Mouse (Mus musculus) ES-E14 (cell line): ENCODE results near the gene Kcnj14. TPM values are rescaled to one million over a fixed set of nuclear protein-coding genes. Genes with fewer than 3 reads are reported as not detected.

Experiments
- DNase-seq: peaks from one replicate; pipeline ENCODE4 v3.0.0-alpha.2; 2013; ENCODE audit warnings: low read depth, low spot score
- H3K27ac ChIP-seq: 2 replicates; pipeline ENCODE4 v1.5.1; 2012; ENCODE audit warnings: low read depth, mild to moderate bottlenecking, low read length, moderate library complexity, mixed read lengths; ENCODE audit not compliant: poor library complexity, insufficient read depth, severe bottlenecking
- H3K36me3 ChIP-seq: 2 replicates; pipeline ENCODE4 v1.6.1; 2012; ENCODE audit warnings: mild to moderate bottlenecking, low read length, moderate library complexity, mixed read lengths; ENCODE audit not compliant: control insufficient read depth, poor library complexity, insufficient read depth, severe bottlenecking
- H3K4me1 ChIP-seq, 2 experiments: fragments of 150-350 bp in 1 of 2; sonication (generic) in 1 of 2; 2 replicates each; pipeline ENCODE4 v1.6.1; 2012; ENCODE audit warnings: low read length in 2 of 2, mild to moderate bottlenecking in 1 of 2, mixed read lengths in 1 of 2; ENCODE audit not compliant: control insufficient read depth in 2 of 2, insufficient read depth in 2 of 2, poor library complexity in 1 of 2
- H3K4me3 ChIP-seq, 2 experiments: fragments of 150-350 bp in 1 of 2; sonication (generic) in 1 of 2; 2 replicates each; pipeline ENCODE4 v1.5.1; 2012; ENCODE audit warnings: low read length in 2 of 2, low read depth in 1 of 2, mild to moderate bottlenecking in 1 of 2, mixed read lengths in 1 of 2; ENCODE audit not compliant: insufficient read depth in 1 of 2, poor library complexity in 1 of 2, severe bottlenecking in 1 of 2
- H3K9ac ChIP-seq: 2 replicates; pipeline ENCODE4 v1.6.1; 2012; ENCODE audit warnings: low read depth, mild to moderate bottlenecking, low read length, mixed read lengths; ENCODE audit not compliant: poor library complexity, insufficient read depth, severe bottlenecking
- H3K9me3 ChIP-seq: fragments of 150-350 bp; sonication (generic); 2 replicates; pipeline ENCODE4 v1.6.1; 2012; ENCODE audit warnings: low read depth, mild to moderate bottlenecking, low read length; ENCODE audit not compliant: control insufficient read depth, insufficient read depth
- CHD2 ChIP-seq: IDR thresholded peaks from 2 replicates; pipeline ENCODE4 v1.6.1; 2014; ENCODE audit warnings: mild to moderate bottlenecking, low read depth, low read length, inconsistent platforms
- HCFC1 ChIP-seq: IDR thresholded peaks from 2 replicates; pipeline ENCODE4 v1.6.1; 2012; ENCODE audit warnings: low read length, inconsistent platforms, borderline replicate concordance; ENCODE audit not compliant: insufficient read depth
- MAFK ChIP-seq: IDR thresholded peaks from 2 replicates; pipeline ENCODE4 v1.6.1; 2014; ENCODE audit warnings: mild to moderate bottlenecking, low read depth, low read length, inconsistent platforms; ENCODE audit not compliant: insufficient read depth
- ZC3H11A ChIP-seq: IDR thresholded peaks from 2 replicates; pipeline ENCODE4 v1.6.1; 2012; ENCODE audit warnings: low read depth, mild to moderate bottlenecking, inconsistent platforms, low read length, borderline replicate concordance
- ZNF384 ChIP-seq: IDR thresholded peaks from 2 replicates; pipeline ENCODE4 v1.6.1; 2012; ENCODE audit warnings: low read depth, low read length, inconsistent platforms
- in situ Hi-C, 2 experiments: fragments of 600-800 bp; cut with MboI; formaldehyde crosslinking; loops; one replicate each; pipeline ENCODE4 v1.15.1; 2025; ENCODE audit warnings: low sequenced_read_pairs in 2 of 2, inconsistent platforms in 1 of 2; ENCODE audit not compliant: unreplicated experiment in 2 of 2
- total RNA-seq: library from RNA; depleted of rRNA; stranded (reverse); fragments of 300-350 nt; gene quantifications from 2 replicates; pipeline ENCODE4 v1.2.3, GENCODE M21; 2012

Gene Kcnj14
- total RNA-seq, 1 experiment: 1.6 TPM

DNA sequence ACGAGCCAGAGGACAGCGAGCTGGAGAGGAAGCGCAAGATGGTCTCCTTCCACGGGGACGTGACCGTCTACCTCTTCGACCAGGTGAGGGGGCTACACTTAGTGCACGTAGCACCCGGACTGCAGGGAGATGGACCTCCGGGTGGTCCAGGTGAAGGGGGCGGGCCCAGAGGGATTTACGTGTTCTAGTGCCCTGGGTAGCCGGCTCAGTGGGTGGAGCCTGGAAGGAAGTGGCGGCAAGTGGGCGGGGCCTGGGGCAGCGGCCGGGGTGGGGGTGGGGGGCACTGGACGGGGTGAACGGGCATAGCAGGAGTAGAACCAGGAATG lies 26.1 kb downstream of the Kcnj14 start:
- in situ Hi-C loops: no loop called here
- Histone ChIP-seq H3K4me3 (peak overlapping the region; percentile 64 to 75), H3K9me3 (no peaks in the 10 kb centered on the region), H3K27ac (no peak overlapping the region), H3K9ac (peak overlapping the region; percentile 45; the same call in 1 of the 2 replicates), H3K36me3 (peaks cover 2% of the 10 kb centered on the region; the same call in 1 of the 2 replicates), H3K4me1 (peaks cover 6 to 28% of the 10 kb centered on the region in 2 experiments; a peak in 2 of 4 replicates)
- TF ChIP-seq ZC3H11A: no peak
- TF ChIP-seq ZNF384: no peak
- TF ChIP-seq MAFK: no peak
- no peak for TF ChIP-seq HCFC1
- TF ChIP-seq CHD2: no peak
- DNase-seq: no peak

DNA sequence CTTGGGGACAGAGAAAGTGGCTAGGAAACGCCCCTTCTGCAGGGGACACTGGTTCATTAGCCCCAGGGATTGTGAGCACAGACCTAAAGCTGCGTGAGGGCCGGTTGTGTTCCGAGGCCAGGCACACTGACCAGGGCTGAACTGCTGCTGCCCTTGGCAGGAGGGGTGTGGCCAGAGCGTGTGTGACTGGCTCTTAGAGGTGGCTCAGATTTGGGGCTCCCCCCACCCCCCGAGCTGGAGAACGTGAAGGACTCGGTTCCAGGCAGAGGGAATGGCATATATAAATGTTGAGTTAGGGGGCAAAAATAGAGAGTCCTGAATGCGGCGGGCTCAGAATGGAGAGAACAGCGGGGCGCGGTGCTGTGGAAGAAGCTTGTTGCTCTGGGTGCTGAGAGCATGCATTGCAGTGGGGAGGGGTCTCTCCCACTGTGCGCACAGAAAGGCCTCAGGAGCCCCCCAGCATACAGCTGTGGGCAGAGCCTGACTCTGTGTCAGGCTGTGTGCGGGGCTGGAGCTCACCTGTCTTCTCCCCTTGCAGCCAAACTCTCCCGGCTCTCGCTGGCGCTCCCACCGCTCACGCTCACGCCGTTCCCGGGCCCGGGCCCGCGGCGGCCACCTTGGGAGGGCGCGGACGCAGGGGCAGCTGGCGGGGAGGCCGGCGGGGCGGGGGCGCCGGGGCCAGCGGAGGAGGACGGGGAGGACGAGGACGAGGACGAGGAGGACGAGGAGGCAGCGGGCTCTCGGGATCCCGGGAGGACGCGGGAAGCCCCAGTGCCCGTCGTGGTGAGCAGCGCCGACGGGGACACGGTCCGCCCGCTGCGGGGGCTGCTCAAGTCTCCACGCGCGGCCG lies 26.7 kb downstream of the Kcnj14 start:
- DNase-seq: no peak
- Histone ChIP-seq H3K36me3 (peaks cover 2% of the 10 kb centered on the region; the same call in 1 of the 2 replicates), H3K4me3 (peak overlapping the region; percentile 64 to 75), H3K9ac (peak overlapping the region; percentile 45), H3K27ac (no peak overlapping the region), H3K9me3 (no peaks in the 10 kb centered on the region), H3K4me1 (peaks cover 6 to 32% of the 10 kb centered on the region in 2 experiments; a peak in 2 of 4 replicates)
- TF ChIP-seq CHD2: no peak
- TF ChIP-seq ZNF384: no peak
- no peak for TF ChIP-seq MAFK
- TF ChIP-seq HCFC1: no peak
- TF ChIP-seq ZC3H11A: no peak
- in situ Hi-C loops: no loop called here

DNA sequence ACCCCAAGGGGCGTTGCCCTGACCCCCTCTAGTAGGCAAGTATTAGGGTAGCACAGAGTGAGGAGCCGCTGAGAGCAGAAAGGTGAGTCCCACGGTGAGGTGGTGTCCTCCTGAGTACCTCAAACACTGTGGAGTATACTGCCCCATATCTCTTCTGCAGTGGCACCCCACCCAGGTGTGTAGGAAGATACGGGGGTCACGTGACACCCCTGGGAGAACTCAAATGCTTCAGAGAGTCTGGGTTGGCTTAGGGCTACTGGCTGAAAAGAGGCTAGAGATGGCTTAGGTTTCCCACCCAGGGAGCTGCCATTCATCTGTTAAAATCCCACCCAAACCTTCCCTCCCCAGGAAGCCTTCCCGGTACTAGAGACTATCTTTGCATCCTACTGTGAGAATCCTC lies 27.6 kb downstream of the Kcnj14 start:
- no peak for TF ChIP-seq ZNF384
- no peak for TF ChIP-seq ZC3H11A
- TF ChIP-seq CHD2: no peak
- TF ChIP-seq MAFK: no peak
- TF ChIP-seq HCFC1: no peak
- DNase-seq: no peak
- H3K9ac ChIP-seq: no peak overlapping the region
- no peak overlapping the region for H3K27ac ChIP-seq
- H3K4me1 ChIP-seq: peaks cover 6 to 34% of the 10 kb centered on the region in 2 experiments; a peak in 2 of 4 replicates
- H3K36me3 ChIP-seq: no peaks in the 10 kb centered on the region
- H3K9me3 ChIP-seq: no peaks in the 10 kb centered on the region
- H3K4me3 ChIP-seq: no peak overlapping the region
- in situ Hi-C loops: no loop called here

DNA sequence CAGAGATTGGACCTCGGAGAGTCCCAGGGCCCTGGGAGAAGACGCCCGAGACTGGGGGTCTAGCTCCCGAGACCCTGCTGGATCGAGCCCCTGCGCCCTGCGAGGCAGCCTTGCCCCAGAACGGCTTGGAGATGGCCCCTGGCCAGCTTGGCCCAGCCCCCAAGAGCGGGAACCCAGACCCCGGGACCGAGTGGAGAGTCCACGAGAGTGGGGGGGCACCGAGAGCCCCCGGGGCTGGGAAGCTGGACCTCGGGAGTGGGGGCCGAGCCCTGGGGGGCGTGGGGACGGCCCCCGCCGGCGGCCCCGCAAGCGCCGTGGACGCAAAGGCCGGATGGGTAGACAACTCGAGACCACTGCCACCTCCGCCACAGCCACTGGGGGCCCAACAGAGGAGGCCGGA lies 29.6 kb downstream of the Kcnj14 start:
- H3K36me3 ChIP-seq: no peaks in the 10 kb centered on the region; the same call in 1 of the 2 replicates
- no peak for DNase-seq
- in situ Hi-C loops: no loop called here

More for the DNA sequence above, 29.6 kb downstream of the Kcnj14 start:
- no peak overlapping the region; the same call in 1 of the 2 replicates for H3K27ac ChIP-seq
- no peaks in the 10 kb centered on the region for H3K9me3 ChIP-seq
- peaks cover 4 to 34% of the 10 kb centered on the region in 2 experiments; a peak in 2 of 4 replicates for H3K4me1 ChIP-seq
- TF ChIP-seq MAFK (no peak), ZC3H11A (no peak), HCFC1 (no peak), ZNF384 (no peak), CHD2 (no peak)
- no peak overlapping the region for H3K4me3 ChIP-seq
- H3K9ac ChIP-seq: no peak overlapping the region
